Mouse (Mus musculus) thymus, adult 18-20 months (tissue): ENCODE data around the gene Eef2.

ENCODE experiments used
- DNase-seq, 2 experiments: peaks; one replicate each; pipeline ENCODE4 v3.0.0; 2022; ENCODE audit warnings: mixed read lengths in 2 of 2

Gene Eef2

GRCm38 (mm10) chr10:81182336-81183333, 6.2 kb downstream of the Eef2 start, which contains the start of gene Dapk3:
Dapk3 (plus strand) TSS chr10:81183005.
- DNase-seq = peak; percentile 89 to 96

- DNase-seq = no peak
These were observed 7.4 kb downstream of the Eef2 start, which contains the start of gene 4930442H23Rik for GRCm38 (mm10) chr10:81183805-81184204. 4930442H23Rik (minus strand) TSS chr10:81183849.

GRCm38 (mm10) chr10:81184765-81185164, 8.3 kb downstream of the Eef2 start:
- no peak for DNase-seq

- no peak for DNase-seq
These were observed 10.7 kb downstream of the Eef2 start for GRCm38 (mm10) chr10:81187161-81187560.

GRCm38 (mm10) chr10:81189821-81190220, 13.4 kb downstream of the Eef2 start:
- DNase-seq = no peak

- no peak for DNase-seq
These were observed 13.9 kb downstream of the Eef2 start for GRCm38 (mm10) chr10:81190236-81190911.

GRCm38 (mm10) chr10:81190912-81191321, 14.5 kb downstream of the Eef2 start:
- no peak for DNase-seq

GRCm38 (mm10) chr10:81191342-81191982, 15.0 kb downstream of the Eef2 start:
- DNase-seq = peak in 1 of 2 experiments; percentile 38

- peak; percentile 72 to 79 for DNase-seq
These were observed 16.0 kb downstream of the Eef2 start for GRCm38 (mm10) chr10:81192270-81192967.

GRCm38 (mm10) chr10:81192968-81193501, 16.6 kb downstream of the Eef2 start:
- DNase-seq = peak in 1 of 2 experiments; percentile 55

GRCm38 (mm10) chr10:81193991-81194774, 17.8 kb downstream of the Eef2 start:
- peak in 1 of 2 experiments; percentile 47 for DNase-seq

GRCm38 (mm10) chr10:81195300-81195699, 18.9 kb downstream of the Eef2 start:
- no peak for DNase-seq

- DNase-seq = no peak
These were observed 20.1 kb downstream of the Eef2 start for GRCm38 (mm10) chr10:81196470-81197065.

- DNase-seq = no peak
These were observed 20.9 kb downstream of the Eef2 start for GRCm38 (mm10) chr10:81197305-81197704.

GRCm38 (mm10) chr10:81198230-81198629, 21.8 kb downstream of the Eef2 start:
- no peak for DNase-seq

GRCm38 (mm10) chr10:81198990-81199389, 22.6 kb downstream of the Eef2 start:
- DNase-seq = no peak

GRCm38 (mm10) chr10:81200141-81200540, 23.7 kb downstream of the Eef2 start:
- no peak for DNase-seq

- DNase-seq = no peak
These were observed 24.3 kb downstream of the Eef2 start for GRCm38 (mm10) chr10:81200605-81201287.

GRCm38 (mm10) chr10:81201807-81202758, 25.7 kb downstream of the Eef2 start, which contains the start of gene Nmrk2:
Nmrk2 (minus strand) TSS chr10:81202051.
- no peak for DNase-seq
